Mouse (Mus musculus) B cell, adult (primary cell): Measurements from ENCODE around the gene Sc5d. TPM values are rescaled to one million over a fixed set of nuclear protein-coding genes. Genes with fewer than 3 reads are reported as not detected.

Experiments used
- total RNA-seq: library from RNA; stranded (reverse); gene quantifications from 4 replicates; pipeline ENCODE4 v1.2.4, GENCODE M21; 2023; ENCODE audit not compliant: inconsistent age

Gene Sc5d
- 24.4 to 30.3 TPM (median 27.9 TPM) in 4 replicates for total RNA-seq

GRCm38 (mm10) chr9:42264145-42264544, at the start of gene Sc5d:
TSS of gene Sc5d (minus strand) at chr9:42264256.

Other genes with a start within 250 kb of the Sc5d start
- 230 to 311 TPM (median 269 TPM) in 4 replicates for gene Sorl1, start 140.0 kb downstream of the Sc5d start, total RNA-seq
- gene Tecta, start 135.7 kb upstream of the Sc5d start, total RNA-seq, result 0.16 TPM in 1 of 4 replicates, not detected in the others
- 35.5 to 44.7 TPM (median 40.7 TPM) in 4 replicates for gene Tbcel, start 243.6 kb upstream of the Sc5d start, total RNA-seq